Mouse (Mus musculus) midbrain, embryonic 16.5 days (tissue): ENCODE measurements around the gene Naaladl1. TPM values are rescaled to one million over a fixed set of nuclear protein-coding genes. Genes with fewer than 3 reads are reported as not detected.

ENCODE experiments used
- ATAC-seq: fragments of 200-750 bp; cut with Nextera tagmentation; 2 replicates; pipeline ENCODE4 v1.8.0; 2017; ENCODE audit warnings: moderate TSS enrichment
- H3K27ac ChIP-seq: fragments of 300-500 bp; sonication (generic); 2 replicates; pipeline ENCODE4 v1.5.1; 2014; ENCODE audit warnings: mild to moderate bottlenecking, low read length, mixed read lengths
- H3K27me3 ChIP-seq: fragments of 300-500 bp; sonication (generic); 2 replicates; pipeline ENCODE4 v1.6.1; 2014; ENCODE audit warnings: low read depth, low read length, mixed read lengths; ENCODE audit not compliant: control insufficient read depth, insufficient read depth
- H3K36me3 ChIP-seq: fragments of 300-500 bp; sonication (generic); 2 replicates; pipeline ENCODE4 v1.6.1; 2014; ENCODE audit warnings: mild to moderate bottlenecking, low read length, moderate library complexity, mixed read lengths; ENCODE audit not compliant: control insufficient read depth, insufficient read depth
- H3K4me1 ChIP-seq: fragments of 300-500 bp; sonication (generic); 2 replicates; pipeline ENCODE4 v1.6.1; 2014; ENCODE audit warnings: mild to moderate bottlenecking, low read length, mixed read lengths; ENCODE audit not compliant: control insufficient read depth, insufficient read depth
- H3K4me2 ChIP-seq: fragments of 300-500 bp; sonication (generic); 2 replicates; pipeline ENCODE4 v1.6.1; 2014; ENCODE audit warnings: mild to moderate bottlenecking, low read length, mixed read lengths
- H3K4me3 ChIP-seq: fragments of 300-500 bp; sonication (generic); 2 replicates; pipeline ENCODE4 v1.5.1; 2014; ENCODE audit warnings: low read depth, mild to moderate bottlenecking, low read length, moderate library complexity, mixed read lengths
- H3K9ac ChIP-seq: fragments of 300-500 bp; sonication (generic); 2 replicates; pipeline ENCODE4 v1.6.1; 2014; ENCODE audit warnings: low read depth, low read length, mixed read lengths
- H3K9me3 ChIP-seq: fragments of 300-500 bp; sonication (generic); replicated peaks from 2 replicates; pipeline ENCODE4 v1.6.1; 2014; ENCODE audit warnings: mild to moderate bottlenecking, low read length, mixed read lengths; ENCODE audit not compliant: control insufficient read depth, poor library complexity, severe bottlenecking
- WGBS: fragments of 180-500 bp; shearing (Covaris S2); extraction: QIAGEN DNeasy Blood & Tissue Kit; methylation state at CpG from one replicate; pipeline ENCODE4 v1.1.7; 2014; 5-methylcytosine and 5-hydroxymethylcytosine counted together
- polyA plus RNA-seq: library from polyadenylated mRNA; unstranded; fragments of >200 nt; fragmentation: Nextera tagmentation; extraction: Ambion mirVana; gene quantifications from 2 replicates; pipeline ENCODE4 v1.2.1, GENCODE M21; 2015

The Naaladl1 gene
- polyA plus RNA-seq, 1 experiment from 2014 or later = 0.25 TPM

DNA sequence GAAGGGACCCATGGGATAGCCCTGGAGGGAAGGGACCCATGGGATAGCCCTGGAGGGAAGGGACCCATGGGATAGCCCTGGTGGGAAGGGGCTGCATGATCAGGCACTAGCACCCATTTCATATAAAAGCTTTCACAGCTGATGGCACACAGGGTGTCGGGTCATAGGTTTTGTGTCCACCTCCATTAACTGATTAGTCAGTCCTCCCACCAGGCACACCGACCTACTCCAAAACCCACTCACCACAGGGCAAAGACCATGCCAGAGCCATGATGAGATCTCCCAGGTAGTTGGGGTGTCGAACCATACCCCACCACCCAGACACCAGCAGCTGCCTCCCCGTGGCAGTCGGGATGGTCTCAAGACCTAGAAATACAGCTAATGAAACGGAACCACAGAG lies 42.5 kb upstream of the Naaladl1 start:
- H3K36me3 ChIP-seq = no peaks in the 10 kb centered on the region
- peaks cover 46% of the 10 kb centered on the region for H3K4me1 ChIP-seq
- no peaks in the 10 kb centered on the region for H3K9me3 ChIP-seq
- ATAC-seq = no peak
- no peak overlapping the region for H3K4me3 ChIP-seq
- no peak overlapping the region for H3K27ac ChIP-seq
- WGBS = 92% methylated on average over 6 of the region's 6 CpGs
- H3K27me3 ChIP-seq = no peaks in the 10 kb centered on the region
- H3K9ac ChIP-seq = no peak overlapping the region
- H3K4me2 ChIP-seq = peak overlapping the region; percentile 100; the same call in 1 of the 2 replicates

- H3K36me3 ChIP-seq = peaks cover 25% of the 10 kb centered on the region
- peak overlapping the region; percentile 52 for H3K4me3 ChIP-seq
- H3K4me1 ChIP-seq = peaks cover 37% of the 10 kb centered on the region
- H3K9ac ChIP-seq = peak overlapping the region; percentile 82
- WGBS = 37% methylated on average over 4 of the region's 5 CpGs
- H3K9me3 ChIP-seq = no peaks in the 10 kb centered on the region
- peak; percentile 2; the same call in 1 of the 2 replicates for ATAC-seq
- H3K4me2 ChIP-seq = peak overlapping the region; percentile 91
- no peaks in the 10 kb centered on the region for H3K27me3 ChIP-seq
- H3K27ac ChIP-seq = peak overlapping the region; percentile 91
Observed at GRCm38 (mm10) chr19:6066571-6066970, 39.0 kb upstream of the Naaladl1 start.

GRCm38 (mm10) chr19:6067011-6067723 lies 38.4 kb upstream of the Naaladl1 start:
- no peaks in the 10 kb centered on the region for H3K9me3 ChIP-seq
- peaks cover 33% of the 10 kb centered on the region for H3K4me1 ChIP-seq
- H3K36me3 ChIP-seq = peaks cover 26% of the 10 kb centered on the region
- under 1% methylated on average over 30 of the region's 30 CpGs for WGBS
- no peaks in the 10 kb centered on the region for H3K27me3 ChIP-seq
- H3K27ac ChIP-seq = peak overlapping the region; percentile 91
- H3K4me2 ChIP-seq = peak overlapping the region; percentile 91
- peak overlapping the region; percentile 52 for H3K4me3 ChIP-seq
- peak overlapping the region; percentile 82 for H3K9ac ChIP-seq
- ATAC-seq = peak; percentile 81

DNA sequence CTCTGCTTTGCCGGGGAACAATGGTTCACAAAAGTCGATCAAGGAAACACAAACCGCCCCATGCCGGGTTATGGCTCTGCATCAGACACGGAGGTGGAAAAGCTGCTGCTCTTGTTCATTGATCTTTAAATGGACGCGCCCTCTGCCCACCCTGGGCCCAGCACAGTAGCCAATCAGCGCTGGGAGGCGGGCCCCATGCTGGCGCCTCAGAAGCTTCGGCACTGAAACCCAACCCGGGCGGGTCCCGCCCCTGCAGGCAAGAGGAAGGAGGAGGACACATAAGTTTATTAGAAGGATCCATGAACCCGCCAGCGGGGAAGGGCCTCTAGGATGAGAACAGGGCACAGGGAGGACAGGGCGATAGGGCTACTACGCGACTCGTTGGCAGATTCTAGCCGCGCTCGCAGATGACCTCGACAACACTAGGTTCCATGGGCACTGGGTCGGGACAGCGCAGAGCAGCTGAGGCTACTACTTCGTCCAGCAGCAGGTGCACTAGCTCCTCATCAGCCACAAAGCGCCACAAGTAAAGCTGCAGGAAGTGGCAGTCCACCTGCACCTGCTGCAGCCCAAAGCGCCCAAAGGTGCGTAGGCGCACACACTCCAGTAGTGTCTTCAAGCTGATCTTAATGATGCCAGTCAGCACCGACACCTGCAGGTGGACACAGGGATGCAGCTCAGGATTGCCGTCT lies 37.7 kb upstream of the Naaladl1 start, which contains the start of gene Tm7sf2:
Gene Tm7sf2 (minus strand): TSS at position 650 of the 692 bp plus-strand sequence.
- peaks cover 26% of the 10 kb centered on the region for H3K36me3 ChIP-seq
- H3K27ac ChIP-seq = peak within 1 kb of the TSS; percentile 91
- H3K9ac ChIP-seq = peak within 1 kb of the TSS; percentile 82
- H3K4me3 ChIP-seq = peak within 1 kb of the TSS; percentile 52
- no peaks in the 10 kb centered on the region for H3K9me3 ChIP-seq
- peak within 1 kb of the TSS; percentile 91 for H3K4me2 ChIP-seq
- H3K27me3 ChIP-seq = no peaks in the 10 kb centered on the region
- peak; percentile 93 for ATAC-seq
- 8% methylated on average over 33 of the region's 33 CpGs for WGBS
- peaks cover 26% of the 10 kb centered on the region for H3K4me1 ChIP-seq

GRCm38 (mm10) chr19:6068951-6069350 lies 36.6 kb upstream of the Naaladl1 start:
- peaks cover 26% of the 10 kb centered on the region for H3K36me3 ChIP-seq
- no peak overlapping the region for H3K4me3 ChIP-seq
- no peaks in the 10 kb centered on the region for H3K9me3 ChIP-seq
- no peak overlapping the region for H3K27ac ChIP-seq
- H3K9ac ChIP-seq = no peak overlapping the region
- no peak overlapping the region for H3K4me2 ChIP-seq
- WGBS = 80% methylated on average over 4 of the region's 4 CpGs
- no peaks in the 10 kb centered on the region for H3K27me3 ChIP-seq
- no peak for ATAC-seq
- H3K4me1 ChIP-seq = peaks cover 22% of the 10 kb centered on the region

DNA sequence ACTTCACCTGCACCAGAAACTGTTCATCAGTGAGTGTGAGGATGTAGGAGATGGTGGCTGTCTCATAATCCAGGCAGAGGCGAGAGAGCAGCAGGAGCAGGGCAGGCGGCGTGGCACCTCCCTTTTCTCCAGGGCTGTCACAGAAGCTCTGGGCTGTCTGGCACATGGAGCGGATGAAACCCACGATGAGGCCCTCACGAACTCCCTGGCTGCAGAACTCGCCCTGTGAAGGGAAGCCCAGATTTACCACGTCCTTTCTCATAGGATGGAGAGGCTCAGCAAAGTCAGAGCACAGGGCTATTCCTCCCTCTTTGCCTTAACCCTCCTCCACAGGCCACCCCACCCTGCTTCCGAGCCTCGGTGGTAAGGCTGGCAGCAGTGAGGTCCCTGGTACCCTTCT lies 35.7 kb upstream of the Naaladl1 start:
- Histone ChIP-seq H3K36me3 (peaks cover 26% of the 10 kb centered on the region), H3K4me1 (peaks cover 22% of the 10 kb centered on the region), H3K9ac (no peak overlapping the region), H3K27me3 (no peaks in the 10 kb centered on the region), H3K9me3 (no peaks in the 10 kb centered on the region), H3K4me2 (no peak overlapping the region), H3K4me3 (no peak overlapping the region), H3K27ac (no peak overlapping the region)
- no peak for ATAC-seq
- 93% methylated on average over 10 of the region's 10 CpGs for WGBS

DNA sequence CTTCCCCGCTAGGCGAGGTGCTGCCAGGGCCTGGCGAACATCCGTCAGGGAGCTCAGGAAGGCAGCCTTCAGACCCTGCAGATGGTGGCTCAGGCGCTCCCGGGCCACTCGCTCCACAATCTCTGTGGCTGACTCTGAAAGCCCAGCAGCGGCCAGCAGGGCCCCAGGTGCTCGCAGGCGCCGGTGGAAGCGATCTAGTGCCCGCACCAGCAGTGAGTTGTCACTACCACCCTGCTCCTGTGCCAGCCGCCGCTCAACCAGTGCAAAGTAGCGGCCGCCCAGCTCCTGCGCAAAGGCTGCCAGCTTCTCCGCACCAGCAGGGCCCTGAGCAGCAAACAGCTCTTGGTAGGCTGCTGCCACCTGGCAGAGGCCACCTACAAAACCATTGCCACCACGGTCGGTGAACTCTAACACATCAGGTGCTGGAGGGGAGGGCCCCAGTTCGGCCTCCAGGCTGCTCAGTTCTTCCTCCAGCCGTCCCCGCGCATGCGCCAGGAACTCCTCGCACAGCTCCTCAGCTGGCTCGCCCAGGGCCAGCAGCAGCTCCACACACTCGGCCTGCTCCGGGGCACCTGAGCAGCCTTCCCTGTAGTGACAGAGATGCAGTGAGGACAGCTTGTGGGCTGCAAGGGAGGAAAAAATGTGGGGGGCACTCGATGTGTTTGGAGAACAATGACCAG lies 34.9 kb upstream of the Naaladl1 start:
- no peak for ATAC-seq
- Histone ChIP-seq H3K36me3 (peaks cover 26% of the 10 kb centered on the region), H3K4me2 (no peak overlapping the region), H3K27me3 (no peaks in the 10 kb centered on the region), H3K4me1 (peaks cover 24% of the 10 kb centered on the region), H3K9me3 (no peaks in the 10 kb centered on the region), H3K27ac (no peak overlapping the region), H3K9ac (no peak overlapping the region), H3K4me3 (no peak overlapping the region)
- WGBS = 94% methylated on average over 31 of the region's 31 CpGs

GRCm38 (mm10) chr19:6071261-6071660 lies 34.3 kb upstream of the Naaladl1 start:
- H3K36me3 ChIP-seq = peaks cover 26% of the 10 kb centered on the region
- H3K9me3 ChIP-seq = no peaks in the 10 kb centered on the region
- WGBS = 94% methylated on average over 19 of the region's 19 CpGs
- no peak overlapping the region for H3K27ac ChIP-seq
- H3K27me3 ChIP-seq = no peaks in the 10 kb centered on the region
- H3K4me3 ChIP-seq = no peak overlapping the region
- peaks cover 24% of the 10 kb centered on the region for H3K4me1 ChIP-seq
- H3K9ac ChIP-seq = no peak overlapping the region
- no peak overlapping the region for H3K4me2 ChIP-seq
- no peak for ATAC-seq
